Mouse (Mus musculus) cerebellum, postnatal 25 days (tissue): ENCODE results near the gene Lipt1.

ENCODE experiments used
- DNase-seq, 2 experiments: peaks; one replicate each; pipeline ENCODE4 v3.0.0; 2021; ENCODE audit warnings: mixed read lengths in 2 of 2

Gene Lipt1

DNA sequence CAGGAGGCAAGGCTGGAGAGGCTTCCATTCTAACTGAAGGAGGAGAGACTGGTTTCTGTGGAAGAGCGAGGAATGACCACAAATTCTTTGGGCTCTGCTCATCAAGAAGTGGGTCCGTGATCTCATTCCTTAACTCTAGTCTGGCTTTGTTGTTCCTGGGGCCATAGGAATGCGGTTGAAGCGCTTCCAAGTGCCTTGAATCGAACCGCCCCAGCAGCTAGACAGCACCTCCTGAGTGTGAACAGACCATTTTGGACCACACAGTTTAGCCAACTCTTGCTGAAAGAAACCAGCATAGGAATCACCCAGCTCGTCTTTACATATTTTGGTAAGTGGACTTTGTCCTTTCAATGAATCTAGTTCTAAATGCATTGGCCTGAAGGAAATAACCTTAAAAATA is at the start of gene Lipt1:
Gene Lipt1 (plus strand): TSS at position 35 of the 400 bp plus-strand sequence.
- DNase-seq, result peak; percentile 40 to 47

DNA sequence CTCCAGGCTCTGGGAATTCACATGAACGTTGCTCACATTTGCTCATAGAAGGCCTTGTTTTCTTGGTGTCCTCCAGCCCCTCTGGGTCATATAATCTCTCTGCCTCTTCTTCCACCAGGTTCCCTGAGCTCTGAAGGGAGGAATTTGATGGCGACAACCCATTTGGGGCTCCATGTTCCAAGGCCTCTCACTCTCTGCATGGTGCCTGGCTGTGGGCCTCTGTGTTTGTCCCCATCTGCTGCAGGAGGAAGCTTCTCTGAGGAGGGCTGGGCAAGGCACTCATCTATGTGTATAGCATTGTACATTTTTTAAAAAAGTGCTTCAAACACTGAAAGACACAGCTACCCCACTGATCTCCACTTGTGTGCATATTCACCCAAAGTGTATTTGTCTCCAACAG is 39.9 kb upstream of the Lipt1 start:
- DNase-seq, result peak; percentile 85 to 87

DNA sequence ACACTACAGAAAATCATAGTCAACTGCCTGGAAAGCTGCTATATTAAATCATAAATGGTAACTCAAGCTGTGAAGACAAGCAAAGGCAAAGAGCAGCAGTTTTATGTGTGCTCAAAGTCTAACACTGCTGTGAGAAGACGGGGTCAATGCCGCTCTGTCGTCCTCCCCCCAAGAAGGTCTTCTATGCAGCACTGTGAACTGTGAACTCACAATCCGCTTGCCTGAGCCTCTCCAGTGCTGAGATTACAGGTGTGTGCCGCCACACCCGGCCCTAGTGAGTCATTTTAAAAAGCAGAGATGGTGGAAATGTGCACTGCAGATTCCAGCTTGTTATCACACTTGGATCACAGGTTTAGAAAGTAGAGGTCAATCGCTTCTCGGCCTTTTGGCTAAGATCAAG is 24.7 kb upstream of the Lipt1 start:
- no peak for DNase-seq

DNA sequence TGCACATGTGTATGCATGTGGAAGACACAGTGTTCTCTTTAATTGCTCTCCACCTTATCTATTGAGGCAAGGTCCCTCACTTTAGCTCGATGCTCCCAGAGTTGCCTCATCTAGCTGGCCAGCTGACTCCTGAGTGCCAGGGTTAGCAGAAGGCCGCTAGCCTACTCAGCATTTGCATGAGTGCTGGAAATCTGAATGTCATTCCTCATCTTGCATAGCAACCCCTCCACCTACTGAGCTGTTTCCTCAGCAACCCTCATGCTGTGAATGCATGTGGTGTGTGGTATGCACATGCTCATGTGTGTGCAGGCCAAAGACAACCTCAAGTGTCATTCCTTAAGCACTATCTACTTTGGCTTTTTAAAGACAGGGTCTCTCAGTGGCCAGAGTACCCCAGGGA is 20.8 kb upstream of the Lipt1 start:
- DNase-seq, result no peak

DNA sequence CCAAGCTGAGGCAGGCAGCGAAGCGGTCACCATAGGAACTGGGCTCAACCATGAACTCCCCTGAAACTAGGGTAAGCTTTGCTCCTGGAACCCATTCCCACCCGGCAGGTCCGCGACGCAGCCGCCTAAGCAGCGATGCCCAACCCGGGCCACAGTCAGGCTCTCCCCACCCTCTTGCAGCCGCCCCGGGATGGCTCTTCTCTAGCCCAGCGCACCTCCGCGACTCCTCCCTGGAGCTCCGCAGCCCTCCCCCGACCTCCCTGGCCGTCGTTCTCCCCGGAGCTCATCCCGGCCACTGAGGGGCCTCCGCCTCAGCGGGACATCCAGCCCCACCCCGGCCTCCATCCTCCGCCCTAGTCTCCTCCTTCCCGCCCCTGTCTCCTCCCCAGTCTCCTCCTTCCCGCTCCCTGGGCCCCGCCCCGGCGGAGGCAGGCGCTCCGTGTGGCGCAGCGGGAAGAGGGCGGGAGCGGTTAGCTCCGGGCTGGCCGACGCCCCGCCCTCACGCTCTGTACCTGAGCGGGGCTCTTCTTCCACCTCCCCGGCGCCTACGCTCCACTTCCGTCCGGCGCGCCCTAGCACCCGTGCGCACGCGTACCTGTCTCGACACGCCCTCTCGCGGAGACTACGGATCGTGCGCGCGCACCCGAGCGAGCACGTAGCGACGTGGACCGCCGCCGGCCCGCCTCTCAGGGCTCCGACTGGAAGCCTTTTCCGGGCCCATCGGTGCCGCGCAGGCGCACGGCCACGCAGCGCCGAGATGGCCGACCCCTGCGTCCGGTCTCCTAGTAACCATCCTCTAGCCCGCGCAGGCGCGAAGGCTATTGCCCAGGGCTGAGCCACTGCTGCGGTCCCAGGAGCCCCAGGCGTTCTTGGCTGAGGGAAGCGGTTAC is 6.8 kb upstream of the Lipt1 start:
- peak; percentile 100 for DNase-seq

DNA sequence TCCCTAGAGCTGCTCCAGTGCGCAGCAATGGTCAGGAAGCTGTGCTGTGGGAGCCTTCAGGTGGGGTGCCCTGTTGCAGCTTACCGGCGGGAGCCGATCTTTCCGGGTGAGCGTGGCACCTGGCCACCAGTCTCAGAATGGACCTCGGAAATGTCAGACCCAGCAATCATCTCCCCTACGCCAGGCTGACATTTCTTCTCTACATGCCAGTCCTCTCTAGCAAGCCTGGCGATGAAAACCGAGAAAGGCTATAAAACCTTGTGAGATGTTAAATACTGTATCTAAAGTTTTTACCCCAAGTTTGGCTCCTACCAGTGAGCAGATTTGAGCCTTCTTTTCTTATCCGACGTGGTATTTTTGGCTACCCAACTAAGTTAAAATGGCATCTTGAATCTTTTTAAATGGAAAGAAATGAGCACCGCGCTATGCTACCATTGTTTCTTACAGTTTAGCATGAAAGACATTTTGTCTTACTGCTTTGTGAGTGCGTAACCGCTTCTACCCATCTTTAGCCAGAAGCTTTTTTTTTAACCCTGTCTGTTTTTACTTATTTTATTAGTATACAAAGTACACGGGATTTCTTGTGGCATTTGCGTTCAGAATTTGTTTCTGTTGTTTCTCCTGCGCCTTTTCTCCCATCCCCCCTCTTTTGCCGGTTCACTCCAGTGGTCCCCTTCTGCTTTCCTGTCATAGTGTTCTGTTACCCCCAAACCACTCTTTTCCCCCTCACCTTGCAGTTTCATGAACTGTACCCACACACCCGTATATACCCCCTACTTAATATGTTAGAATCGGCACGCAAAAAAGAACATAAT is 5.9 kb upstream of the Lipt1 start:
- peak in 1 of 2 experiments; percentile 22 for DNase-seq

DNA sequence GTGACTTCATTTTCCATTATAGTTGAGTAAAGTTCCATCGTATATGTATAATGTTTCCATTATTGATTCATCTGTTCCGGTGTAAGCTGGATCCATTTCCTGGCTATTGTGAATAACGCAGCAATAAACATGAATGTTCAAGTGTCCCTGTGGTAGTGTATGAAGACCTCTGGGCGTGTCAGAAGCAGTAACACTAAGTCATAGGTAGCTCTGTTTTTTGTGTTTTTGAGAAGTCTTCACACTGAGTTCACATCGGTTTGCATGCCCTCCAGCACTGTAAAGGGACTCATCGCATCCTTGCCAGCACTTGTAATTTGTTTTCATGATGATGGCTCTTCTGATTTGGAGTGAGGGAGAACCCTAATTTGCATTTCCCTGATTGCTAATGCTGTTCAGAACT is 5.3 kb upstream of the Lipt1 start, which contains the start of gene Tsga10:
Gene Tsga10 (minus strand): TSS at position 144 of the 400 bp plus-strand sequence.
- no peak for DNase-seq

DNA sequence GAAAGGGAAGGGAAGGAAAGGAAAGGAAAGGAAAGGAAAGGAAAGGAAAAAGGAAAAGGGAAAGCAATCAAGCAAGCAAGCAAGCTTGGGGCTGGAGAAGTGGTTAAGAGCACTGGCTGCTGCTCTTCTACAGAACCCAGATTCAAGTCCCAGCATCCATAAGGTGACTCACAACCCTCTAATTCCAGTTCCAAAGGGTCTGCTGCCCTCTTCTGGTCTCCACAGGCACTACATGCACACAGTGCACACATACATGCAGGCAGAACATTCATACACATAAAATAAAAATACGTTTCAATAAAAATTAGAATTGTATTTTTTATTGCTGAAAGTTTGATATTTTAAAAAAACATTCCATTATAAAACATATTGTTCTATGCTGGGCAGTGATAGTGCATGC is 4.5 kb upstream of the Lipt1 start:
- DNase-seq, result peak; percentile 46 to 65

DNA sequence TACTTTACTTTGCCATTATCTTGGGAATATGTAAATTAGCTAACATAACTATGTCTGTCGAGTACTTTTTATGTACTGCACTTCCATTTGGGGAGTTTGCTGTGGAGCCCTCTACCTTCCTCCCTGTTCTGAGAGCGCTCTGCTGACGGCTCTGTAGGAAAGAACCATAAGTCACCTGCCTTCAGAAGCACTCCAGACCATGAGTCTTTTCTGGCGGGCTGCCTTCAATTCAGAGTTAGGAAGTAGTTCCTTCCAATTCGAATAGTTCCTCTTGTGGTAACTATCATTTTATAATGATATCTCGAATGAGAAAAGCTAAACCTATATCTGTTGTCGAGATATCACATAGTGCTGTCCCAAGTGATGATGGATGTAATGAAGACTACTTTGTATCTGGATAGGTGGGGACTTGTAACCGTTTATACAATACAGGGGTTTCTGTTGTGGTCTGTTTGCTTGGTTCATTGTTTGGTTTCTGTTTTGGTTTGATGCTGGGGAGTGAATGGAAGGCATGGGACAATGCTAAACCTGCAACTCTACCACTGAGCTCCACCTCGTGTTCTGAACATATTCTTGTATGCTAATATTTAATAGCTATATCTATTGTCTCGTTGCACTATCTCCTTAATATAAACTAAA is 3.7 kb upstream of the Lipt1 start:
- no peak for DNase-seq

DNA sequence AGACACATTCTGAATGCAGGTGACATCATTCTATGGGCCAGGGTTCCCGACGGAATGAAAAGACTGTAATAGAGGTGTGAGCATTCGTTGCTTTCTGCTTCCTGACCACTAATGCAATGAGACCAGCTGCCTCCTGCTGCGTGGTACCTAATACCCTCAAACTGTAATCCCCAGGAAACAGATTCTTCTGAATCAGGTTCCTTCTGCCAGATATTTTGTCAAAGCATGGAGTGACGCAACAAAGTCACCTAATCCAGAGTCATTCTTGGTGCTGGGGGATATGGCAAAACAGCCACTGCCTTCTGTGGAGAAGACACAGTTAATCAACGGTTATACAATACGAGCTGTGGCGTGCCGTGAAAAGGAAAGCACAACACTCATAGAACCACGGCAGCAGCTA is 2.9 kb upstream of the Lipt1 start:
- no peak for DNase-seq

DNA sequence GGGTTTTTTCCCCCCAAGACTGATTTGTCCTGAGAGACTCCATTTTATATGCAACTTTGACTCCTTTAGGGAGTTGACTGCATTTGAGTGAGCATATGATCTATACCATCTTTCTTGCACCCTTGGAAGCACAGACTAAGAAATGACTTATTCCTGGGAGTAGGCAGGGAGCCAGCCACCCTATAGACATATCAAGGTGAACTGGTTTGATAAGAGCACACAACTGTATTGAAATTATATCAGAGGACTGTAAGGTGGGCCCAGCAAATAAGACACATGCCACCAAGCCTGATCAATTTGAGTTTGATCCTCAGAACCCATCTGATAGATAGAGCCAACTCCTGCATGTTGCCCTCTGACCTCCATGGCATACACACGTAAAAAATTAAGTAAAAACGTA is 2.2 kb upstream of the Lipt1 start:
- DNase-seq, result no peak

DNA sequence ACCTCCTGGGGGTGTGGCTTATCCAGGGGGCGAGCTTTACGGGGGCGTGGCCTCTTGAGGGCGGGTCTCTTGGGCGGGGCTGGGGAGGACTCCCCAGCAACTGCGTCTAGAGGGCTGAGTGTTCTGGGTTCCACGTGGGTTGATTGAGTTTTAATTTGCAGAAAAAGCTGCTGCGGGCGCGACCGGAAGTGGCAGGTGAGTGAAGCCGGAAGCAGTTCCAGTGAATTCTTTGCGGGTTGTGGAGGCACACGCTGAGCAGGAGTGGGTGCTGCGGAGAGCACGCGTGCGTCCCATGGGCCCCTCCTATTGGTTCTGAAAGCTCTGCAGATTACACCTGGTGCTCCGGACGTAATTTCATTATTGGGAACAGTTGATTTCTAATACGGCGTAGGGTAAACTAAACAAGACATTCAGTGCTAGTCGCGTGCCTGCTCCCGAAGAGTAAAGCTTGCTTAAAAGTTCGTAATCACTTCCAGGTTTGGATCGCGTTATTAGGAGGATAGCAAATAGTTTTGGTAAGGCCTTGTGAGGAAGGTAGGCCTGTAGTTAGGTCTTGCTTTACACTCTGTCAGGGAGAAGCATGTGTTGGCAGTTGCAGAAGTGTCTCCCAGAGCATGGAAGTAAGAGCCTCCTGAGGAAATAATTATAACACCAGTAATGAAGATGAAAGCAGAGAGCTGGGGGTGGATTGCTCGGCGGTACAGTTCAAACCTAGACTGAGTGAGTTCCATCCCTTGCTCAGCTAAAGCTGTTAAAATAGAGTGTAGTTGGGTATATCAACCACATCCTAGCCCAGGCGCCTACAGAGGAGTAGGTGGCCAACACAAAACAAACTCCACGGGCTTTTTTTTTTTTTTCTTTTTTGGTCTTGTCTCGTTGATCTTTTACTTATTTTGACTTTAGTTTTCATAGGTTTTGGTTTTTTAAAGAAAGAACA is 861 bp downstream of the Lipt1 start:
- DNase-seq, result peak; percentile 77 to 86

DNA sequence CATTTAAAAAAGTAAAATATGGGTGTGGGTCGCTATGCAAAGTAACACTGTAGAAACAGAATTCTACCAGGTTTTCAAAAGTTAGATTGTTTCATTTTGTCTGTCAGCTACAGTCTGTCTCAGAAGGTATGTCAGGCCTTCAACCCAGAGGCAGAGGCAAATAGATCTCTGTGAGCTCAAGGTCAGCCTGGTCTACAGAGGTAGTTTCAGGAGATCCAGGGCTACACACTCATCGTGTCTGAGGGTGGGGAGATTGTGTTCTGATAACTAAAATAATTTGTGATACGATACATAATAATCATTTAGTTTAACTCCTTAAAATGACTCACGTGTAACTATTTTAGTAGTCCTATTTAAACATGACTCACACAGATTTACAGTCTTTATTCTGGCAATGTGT is 1.6 kb downstream of the Lipt1 start:
- no peak for DNase-seq

DNA sequence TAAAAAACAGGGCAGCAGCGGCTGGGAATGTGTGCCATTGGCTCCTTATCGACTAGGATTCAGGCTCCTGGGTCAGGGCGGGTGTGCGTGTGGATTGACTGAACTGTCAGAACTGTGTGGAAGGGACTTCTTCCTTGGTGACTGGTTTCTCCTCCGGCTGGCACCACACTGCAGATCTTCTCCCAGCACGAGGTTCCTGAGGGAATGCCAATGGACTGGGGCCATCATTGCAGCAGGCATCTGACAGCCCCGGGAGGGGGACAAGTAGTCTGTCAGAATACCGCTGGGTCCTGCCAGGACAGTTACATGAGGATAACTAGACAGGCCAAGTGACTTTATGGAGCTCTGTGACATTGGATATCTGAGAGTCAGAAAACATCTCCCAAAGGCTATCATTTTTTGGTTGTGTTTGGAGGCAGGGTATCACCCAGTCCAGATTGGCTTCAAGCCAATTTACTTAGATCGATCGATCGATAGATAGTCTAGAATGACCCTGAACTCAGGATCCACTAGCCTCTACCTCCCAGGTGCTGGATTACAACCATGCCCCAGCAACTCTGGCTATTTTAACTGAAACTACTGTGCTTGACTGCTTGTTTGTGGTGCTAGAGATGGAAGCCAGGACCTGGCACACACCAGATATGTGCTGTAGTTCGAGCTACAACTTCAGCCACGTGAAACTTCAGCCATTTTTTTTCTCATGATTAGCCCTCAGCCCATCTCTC is 6.4 kb downstream of the Lipt1 start:
- no peak for DNase-seq

DNA sequence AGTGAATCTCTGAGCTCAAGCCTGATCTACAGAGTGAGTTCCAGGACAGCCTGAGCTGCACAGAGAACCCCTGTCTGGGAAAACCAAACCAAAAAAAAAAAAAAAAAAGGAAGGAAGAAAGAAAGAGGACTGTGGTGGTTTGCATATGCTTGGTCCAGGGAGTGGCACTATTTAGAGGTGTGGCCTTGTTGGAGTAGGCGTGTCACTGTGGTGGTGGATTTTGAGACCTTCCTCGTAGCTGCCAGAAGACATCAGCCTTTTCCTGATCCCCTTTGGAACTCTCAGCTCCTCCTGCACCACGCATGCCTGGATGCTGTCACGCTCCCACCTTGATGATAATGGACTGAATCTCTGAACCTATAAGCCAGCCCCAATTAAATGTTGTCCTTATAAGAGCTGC is 11.9 kb downstream of the Lipt1 start:
- DNase-seq, result no peak

DNA sequence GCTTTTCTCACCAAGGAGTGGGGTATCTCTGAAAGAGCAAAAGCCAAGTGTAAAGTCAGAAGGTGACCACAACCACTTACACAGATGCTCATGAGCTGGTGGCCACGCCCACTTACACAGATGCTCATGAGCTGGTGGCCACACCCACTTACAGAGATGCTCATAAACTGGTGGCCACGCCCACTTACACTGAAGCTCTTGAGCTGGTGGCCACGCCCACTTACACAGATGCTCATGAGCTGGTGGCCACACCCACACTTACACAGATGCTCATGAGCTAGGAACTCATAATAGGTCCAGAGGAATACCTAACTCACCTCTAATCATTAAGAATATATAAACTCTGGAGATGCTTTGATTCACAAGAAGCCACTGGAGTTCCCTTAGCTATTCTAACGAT is 12.9 kb downstream of the Lipt1 start:
- DNase-seq, result no peak

DNA sequence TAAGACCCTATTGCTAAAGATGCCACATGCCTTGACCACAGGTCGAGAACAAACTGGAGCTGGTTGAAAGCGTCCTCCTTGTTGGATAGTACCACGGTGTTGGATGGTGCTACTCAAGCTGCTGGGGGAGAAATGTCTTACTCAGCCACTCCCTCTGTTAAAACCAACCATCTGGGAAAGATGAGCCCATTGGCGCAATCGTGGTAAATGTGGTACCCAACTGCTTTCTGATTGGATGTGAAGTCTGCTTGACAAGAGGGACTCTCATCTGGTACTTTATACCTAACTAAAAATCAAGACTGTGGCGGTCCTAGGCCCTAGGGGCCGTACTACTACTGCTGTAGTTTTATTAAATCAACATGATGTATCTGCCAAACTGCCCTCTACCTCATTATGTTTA is 17.7 kb downstream of the Lipt1 start:
- no peak for DNase-seq

DNA sequence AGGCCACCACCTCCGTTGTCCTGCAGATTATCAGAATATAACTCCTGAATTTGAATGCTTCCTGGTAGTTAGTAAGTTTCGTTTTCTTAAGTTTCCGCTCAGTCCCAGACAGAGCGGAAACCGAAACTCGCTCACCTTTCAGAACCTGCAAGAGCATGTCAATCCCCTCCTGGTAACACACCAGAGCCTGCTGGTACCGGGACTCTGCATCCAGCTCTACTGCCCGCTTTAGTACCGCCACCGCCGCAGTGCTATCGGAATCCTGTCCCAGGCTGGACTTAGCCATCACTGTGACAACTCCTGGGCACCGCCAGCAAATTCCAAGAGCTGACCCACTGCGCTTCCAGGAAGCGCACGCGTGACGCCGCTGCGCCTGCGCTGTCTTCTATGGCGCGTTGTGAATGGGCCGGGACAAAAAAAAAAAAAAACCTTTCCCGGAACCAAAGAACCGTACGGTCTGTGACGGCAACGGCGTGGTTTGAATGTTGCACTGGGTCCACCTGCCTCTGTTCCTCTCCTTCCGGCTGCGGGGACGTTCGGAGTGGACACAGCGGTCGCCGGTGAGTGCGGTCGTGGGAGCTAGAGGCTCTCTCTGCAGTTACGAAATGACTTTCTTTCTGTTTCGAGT is 18.6 kb downstream of the Lipt1 start, which contains the start of the genes Mitd1 and Mrpl30:
Gene Mitd1 (minus strand): TSS at position 387 of the 628 bp plus-strand sequence.
Gene Mrpl30 (plus strand): TSS at position 453 of the 628 bp plus-strand sequence.
- peak; percentile 93 to 96 for DNase-seq

DNA sequence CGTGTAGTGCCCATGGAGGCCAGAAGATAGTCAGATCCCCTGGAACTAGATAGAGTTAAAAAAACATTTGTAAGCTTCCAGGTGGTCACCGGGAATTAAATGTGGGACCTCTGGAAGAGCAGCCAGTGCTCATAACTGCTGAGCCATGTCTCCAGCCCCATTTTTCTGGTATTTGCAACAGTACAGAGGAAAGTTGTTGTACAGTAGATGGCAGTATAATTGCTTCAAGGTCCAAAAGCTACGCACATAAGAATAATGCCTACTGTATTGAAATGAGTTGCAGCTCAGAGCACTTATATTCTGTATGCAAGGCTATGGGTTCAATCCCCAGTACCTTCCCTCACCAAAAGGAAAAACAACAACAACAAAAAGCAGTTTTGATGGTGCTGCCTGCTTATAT is 19.9 kb downstream of the Lipt1 start:
- no peak for DNase-seq

DNA sequence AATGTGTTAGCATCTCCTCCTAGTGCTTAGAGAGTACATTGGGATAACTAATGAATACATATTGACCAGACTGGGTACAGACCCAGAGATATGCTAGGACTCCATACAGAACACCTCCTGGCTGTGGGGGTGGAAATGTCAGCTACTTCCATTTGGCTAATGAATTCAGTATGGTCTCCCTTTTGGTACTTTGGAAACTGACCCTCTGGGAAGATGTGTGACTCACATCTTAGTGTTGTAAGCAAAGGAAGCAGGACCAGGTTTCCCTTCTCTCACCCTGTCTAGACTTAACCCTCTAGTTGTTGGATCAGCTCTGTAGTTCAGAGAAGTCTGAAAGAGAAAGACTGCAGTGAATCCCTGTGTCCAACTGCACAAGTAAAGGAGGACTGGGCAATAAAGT is 23.1 kb downstream of the Lipt1 start:
- no peak for DNase-seq

DNA sequence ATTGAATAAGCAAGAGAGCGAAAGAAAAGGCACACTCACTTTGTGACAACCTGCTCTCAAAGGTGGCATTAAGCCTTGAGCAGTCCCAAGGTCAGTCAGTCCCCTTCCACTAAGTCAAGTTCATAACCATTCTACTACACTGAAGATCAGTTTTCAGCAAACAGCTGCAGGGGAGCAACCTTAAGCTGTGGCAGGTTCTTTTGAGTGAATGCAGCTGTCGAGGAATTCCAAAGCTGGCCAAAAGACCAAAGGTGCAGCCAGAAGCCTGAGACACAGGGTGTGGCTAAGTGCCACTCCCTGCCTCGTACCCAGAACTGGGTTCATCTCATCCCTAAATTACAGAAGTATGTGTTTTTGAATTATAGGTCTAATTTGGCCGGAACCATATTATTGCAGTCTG is 28.3 kb downstream of the Lipt1 start:
- no peak for DNase-seq
